Mouse (Mus musculus) lung, adult 2 months (tissue): ENCODE results near the gene Tmbim4. TPM values are rescaled to one million over a fixed set of nuclear protein-coding genes. Genes with fewer than 3 reads are reported as not detected.

Experiments
- DNase-seq: peaks from one replicate; pipeline ENCODE4 v3.0.0; 2022
- H3K4me1 ChIP-seq: fragments of 200-500 bp; 2 replicates; pipeline ENCODE4 v1.6.1; 2011; ENCODE audit warnings: low read length; ENCODE audit not compliant: control insufficient read depth, insufficient read depth
- H3K4me3 ChIP-seq: fragments of 200-500 bp; replicated peaks from 2 replicates; pipeline ENCODE3; 2011; ENCODE audit warnings: low read depth, mild to moderate bottlenecking, control low read depth, low read length; ENCODE audit errors: extremely low read depth
- CTCF ChIP-seq: fragments of 200-500 bp; IDR thresholded peaks from 2 replicates; pipeline ENCODE4 v1.5.1; 2011; ENCODE audit warnings: mild to moderate bottlenecking, low read length, control low read depth; ENCODE audit not compliant: insufficient read depth
- POLR2A ChIP-seq: fragments of 200-500 bp; IDR thresholded peaks from 2 replicates; pipeline ENCODE4 v1.6.1; 2011; ENCODE audit warnings: low read depth, mild to moderate bottlenecking, control low read depth, low read length, borderline replicate concordance; ENCODE audit errors: extremely low read depth
- WGBS: fragments of 180-500 bp; shearing (Covaris S2); methylation state at CpG from one replicate; pipeline ENCODE4 v1.1.7; 2018; 5-methylcytosine and 5-hydroxymethylcytosine counted together
- polyA plus RNA-seq: library from polyadenylated mRNA; depleted of rRNA; stranded (reverse); fragments of >200 nt; gene quantifications from 2 replicates; pipeline ENCODE4 v1.2.3, GENCODE M21; 2012

The Tmbim4 gene
- polyA plus RNA-seq, 1 experiment, result 173 TPM

- Histone ChIP-seq H3K4me1 (no peaks in the 10 kb centered on the region), H3K4me3 (no peak overlapping the region)
- DNase-seq, result no peak
- no peak for TF ChIP-seq POLR2A
- no peak for TF ChIP-seq CTCF
- 75% methylated on average over 6 of the region's 6 CpGs for WGBS
These were observed 10.2 kb upstream of the Tmbim4 start for GRCm38 (mm10) chr10:120191165-120191564.

GRCm38 (mm10) chr10:120192278-120192677 is 9.1 kb upstream of the Tmbim4 start:
- Histone ChIP-seq H3K4me1 (no peaks in the 10 kb centered on the region), H3K4me3 (no peak overlapping the region)
- DNase-seq, result no peak
- 83% methylated on average over 4 of the region's 4 CpGs for WGBS
- TF ChIP-seq POLR2A (no peak), CTCF (no peak)

- 85% methylated on average over 8 of the region's 8 CpGs for WGBS
- H3K4me1 ChIP-seq, result no peaks in the 10 kb centered on the region
These were observed 8.1 kb upstream of the Tmbim4 start for GRCm38 (mm10) chr10:120193255-120193654.

DNA sequence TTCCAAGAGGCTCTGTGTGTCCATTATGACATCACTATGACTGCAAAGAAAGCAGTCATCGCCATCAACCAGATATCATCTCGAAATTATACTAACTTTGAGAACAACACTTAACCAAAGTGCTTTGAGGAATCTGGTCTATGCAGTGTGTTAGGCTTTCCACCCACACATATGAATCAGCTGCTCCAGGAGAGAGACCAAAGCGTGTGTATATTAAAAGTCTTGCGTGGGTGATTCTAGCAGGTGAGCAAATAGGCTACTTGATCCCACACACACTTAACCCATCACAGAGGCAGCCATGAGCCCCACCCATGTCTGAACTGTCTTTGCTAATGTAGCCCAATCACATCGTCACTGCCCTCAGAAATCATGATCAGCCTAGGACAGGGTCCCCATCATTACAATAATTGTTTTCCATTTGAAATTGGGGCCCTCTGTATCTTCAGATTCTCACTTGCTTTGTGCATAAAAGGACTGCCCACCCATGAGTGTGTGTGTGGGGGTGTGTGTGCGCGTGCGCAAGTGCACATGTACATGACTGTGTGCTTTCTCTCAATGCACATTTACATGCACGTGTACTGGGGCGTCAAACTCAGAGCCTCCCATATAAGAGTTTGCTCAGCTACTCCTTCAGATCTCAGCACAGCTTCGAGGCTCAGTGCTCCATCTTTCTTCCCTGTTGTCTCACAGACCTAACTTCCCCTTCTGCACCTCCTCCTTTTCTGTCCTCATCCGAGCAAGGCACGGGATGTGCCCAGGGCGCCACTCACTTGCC is 4.1 kb upstream of the Tmbim4 start:
- WGBS, result 72% methylated on average over 14 of the region's 14 CpGs
- Histone ChIP-seq H3K4me3 (no peak overlapping the region), H3K4me1 (no peaks in the 10 kb centered on the region)
- DNase-seq, result no peak
- TF ChIP-seq POLR2A, result no peak
- no peak for TF ChIP-seq CTCF

More at GRCm38 (mm10) chr10:120193255-120193654, 8.1 kb upstream of the Tmbim4 start:
- no peak overlapping the region for H3K4me3 ChIP-seq
- no peak for TF ChIP-seq CTCF
- no peak for TF ChIP-seq POLR2A
- no peak for DNase-seq

- DNase-seq, result peak; percentile 81
- H3K4me3 ChIP-seq, result peak within 1 kb of the TSS; percentile 75
- H3K4me1 ChIP-seq, result no peaks in the 10 kb centered on the region
- WGBS, result under 1% methylated on average over 13 of the region's 13 CpGs
- TF ChIP-seq POLR2A (no peak), CTCF (peak; percentile 96)
These were observed 592 bp downstream of the Tmbim4 start, which contains the start of gene Irak3 for GRCm38 (mm10) chr10:120201961-120202402. Gene Irak3, minus strand, starts transcription at chr10:120202130.

DNA sequence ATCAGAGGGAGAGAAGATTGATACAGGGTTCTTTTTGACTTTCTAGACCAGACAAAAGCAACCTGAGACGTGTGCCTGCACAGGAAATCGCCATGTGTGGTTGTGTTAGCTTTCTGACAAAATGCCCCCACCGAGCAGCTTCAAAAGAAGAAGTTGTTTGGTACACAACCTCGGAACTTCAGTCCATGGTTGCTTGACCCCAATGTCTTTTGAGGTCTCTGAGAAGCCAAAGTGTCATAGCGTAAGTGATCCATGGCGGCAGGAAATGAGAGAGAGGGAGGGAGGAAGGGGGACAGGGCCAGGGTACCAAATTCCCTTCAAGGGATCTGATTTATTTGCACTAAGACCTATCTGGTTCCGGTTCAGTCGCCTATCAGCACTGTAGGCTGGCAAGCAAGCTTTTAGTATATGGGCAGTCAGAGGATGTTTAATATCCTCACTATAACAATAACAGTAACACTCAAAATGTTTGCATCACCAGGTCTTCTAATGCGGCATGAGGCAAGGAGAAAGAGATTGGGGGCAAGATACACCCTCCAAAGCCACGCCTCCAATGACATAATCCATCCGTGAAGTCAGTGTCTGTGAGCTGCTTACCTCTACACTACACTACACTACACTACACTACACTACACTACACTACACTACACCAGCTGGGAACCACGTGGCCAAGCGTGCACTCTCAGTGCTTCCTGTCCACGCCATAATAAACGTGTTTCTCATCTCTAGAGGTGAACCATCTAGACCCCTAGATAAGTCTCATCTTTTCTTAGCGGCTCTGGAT is 1.3 kb downstream of the Tmbim4 start:
- Histone ChIP-seq H3K4me3 (no peak overlapping the region), H3K4me1 (no peaks in the 10 kb centered on the region)
- WGBS, result 62% methylated on average over 16 of the region's 16 CpGs
- TF ChIP-seq POLR2A (no peak), CTCF (no peak)
- no peak for DNase-seq

DNA sequence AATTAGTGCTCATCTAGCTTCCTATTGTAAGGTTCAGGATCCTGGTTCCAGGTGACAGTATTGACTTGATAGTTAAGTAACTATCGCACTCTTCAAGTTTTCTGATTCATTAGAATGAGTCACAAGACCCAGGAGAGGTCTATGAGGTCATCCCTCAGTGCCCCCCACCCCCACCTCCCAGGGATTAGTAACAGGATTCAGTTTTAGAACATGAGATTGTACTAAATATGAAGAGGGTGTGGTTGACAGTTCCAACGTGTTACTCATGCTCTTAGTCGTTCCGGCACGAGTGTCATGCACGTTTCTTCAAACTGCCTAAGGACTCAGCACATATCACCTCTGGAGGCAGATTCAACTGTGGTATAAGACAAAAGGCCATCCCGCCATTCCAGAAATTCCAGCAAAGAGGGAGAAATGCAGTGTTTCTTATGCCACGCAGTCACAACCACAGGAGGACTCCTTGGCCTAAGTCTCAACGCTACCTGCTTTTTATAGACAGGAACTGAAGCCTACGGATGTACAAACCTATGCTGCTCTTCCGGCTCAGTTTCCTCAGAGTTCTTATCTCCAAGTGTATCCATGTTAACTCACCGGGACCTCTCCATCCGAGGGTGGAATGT is 3.3 kb downstream of the Tmbim4 start:
- Histone ChIP-seq H3K4me1 (0 out of 2 replicates have a peak, but pooled peaks cover under 1% of the 10 kb centered on the region), H3K4me3 (no peak overlapping the region)
- TF ChIP-seq POLR2A, result no peak
- TF ChIP-seq CTCF, result no peak
- WGBS, result 74% methylated on average over 13 of the region's 13 CpGs
- DNase-seq, result no peak

- TF ChIP-seq POLR2A (no peak), CTCF (no peak)
- DNase-seq, result no peak
- 0 out of 2 replicates have a peak, but pooled peaks cover 6% of the 10 kb centered on the region for H3K4me1 ChIP-seq
- 63% methylated on average over 8 of the region's 8 CpGs for WGBS
- H3K4me3 ChIP-seq, result no peak overlapping the region
These were observed 6.6 kb downstream of the Tmbim4 start for GRCm38 (mm10) chr10:120208015-120208414.

DNA sequence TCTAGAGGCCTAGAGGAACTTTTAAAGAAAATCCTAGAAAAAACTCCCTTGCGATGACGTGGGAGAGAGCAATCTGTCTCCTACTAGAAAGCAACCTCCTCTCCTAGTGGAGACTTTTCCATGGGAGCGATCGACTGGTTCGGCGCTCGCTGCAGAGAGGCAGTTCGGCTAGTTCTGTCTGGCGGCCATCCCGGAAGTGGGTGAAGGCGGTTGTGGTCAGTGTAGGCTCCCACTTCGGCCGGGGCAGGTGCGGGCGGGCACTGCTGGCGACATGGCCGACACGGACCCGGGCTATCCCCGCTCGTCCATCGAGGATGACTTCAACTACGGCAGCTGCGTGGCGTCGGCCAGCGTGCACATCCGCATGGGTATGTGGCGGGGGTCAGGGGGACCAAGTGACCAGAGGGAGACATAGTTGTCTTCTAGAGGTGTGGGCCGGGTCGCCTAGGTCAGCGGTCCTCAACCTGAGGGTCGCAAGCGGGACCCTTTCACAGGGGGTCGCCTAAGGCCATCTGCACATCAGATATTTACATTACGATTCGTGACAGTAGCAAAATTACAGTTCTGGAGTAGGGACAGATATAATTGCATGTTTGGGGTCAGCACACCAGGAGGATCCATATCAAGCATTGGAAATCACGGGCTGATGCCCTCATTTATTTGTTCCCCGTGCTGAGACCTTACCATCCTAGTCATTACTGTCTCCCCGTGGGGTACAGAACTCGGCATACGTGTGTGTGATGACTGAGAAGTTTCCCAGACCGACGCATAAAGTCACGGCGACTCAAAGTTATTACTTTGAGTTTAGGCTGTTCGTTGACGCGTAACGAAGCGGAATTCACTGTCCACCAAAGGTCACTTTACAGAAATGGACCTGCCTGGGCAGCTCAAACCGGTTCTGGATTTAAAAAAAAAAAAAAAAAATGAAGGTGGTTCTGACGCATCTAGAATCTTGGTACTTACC is 7.5 kb downstream of the Tmbim4 start:
- TF ChIP-seq POLR2A, result peak; percentile 58; the same call in 1 of the 2 replicates
- peak; percentile 21; the same call in 1 of the 2 replicates for TF ChIP-seq CTCF
- peak overlapping the region; percentile 84 for H3K4me3 ChIP-seq
- WGBS, result 2% methylated on average over 53 of the region's 53 CpGs
- H3K4me1 ChIP-seq, result 0 out of 2 replicates have a peak, but pooled peaks cover 6% of the 10 kb centered on the region
- DNase-seq, result peak; percentile 82
